Mouse (Mus musculus): ENCODE measurements around the gene Grik3. TPM values are rescaled to one million over a fixed set of nuclear protein-coding genes. Genes with fewer than 3 reads are reported as not detected.
"Not testable (repeated sequence)": the region's sequence is repeated elsewhere in the genome, so short reads cannot be mapped to it uniquely, and the experiment has no call there.

Gene Grik3
- polyA plus RNA-seq, 1 experiment from 2014 or later: not detected

GRCm38 (mm10) chr4:125607397-125608042 lies 117.0 kb downstream of the Grik3 start:
- Histone ChIP-seq H3K36me3 (ENCODE audit: inconsistent target) (no peaks in the 10 kb centered on the region), H3K79me2 (ENCODE audit: inconsistent target) (no peaks in the 10 kb centered on the region), H3K4me3 (ENCODE audit: inconsistent target) (no peak overlapping the region), H3K27ac (no peak overlapping the region)
- 65% methylated on average over 10 of the region's 10 CpGs for WGBS (ENCODE audit: missing documents)

GRCm38 (mm10) chr4:125608896-125609295 lies 118.4 kb downstream of the Grik3 start:
- H3K36me3 ChIP-seq (ENCODE audit: inconsistent target); H3K4me3 ChIP-seq (ENCODE audit: inconsistent target); H3K79me2 ChIP-seq (ENCODE audit: inconsistent target); H3K27ac ChIP-seq: not testable (repeated sequence)
- 68% methylated on average over 3 of the region's 4 CpGs for WGBS (ENCODE audit: missing documents)

- no peaks in the 10 kb centered on the region for H3K36me3 ChIP-seq (ENCODE audit: inconsistent target)
- H3K79me2 ChIP-seq (ENCODE audit: inconsistent target): no peaks in the 10 kb centered on the region
- H3K4me3 ChIP-seq (ENCODE audit: inconsistent target): no peak overlapping the region
- H3K27ac ChIP-seq: no peak overlapping the region
- WGBS (ENCODE audit: missing documents): 77% methylated on average over 21 of the region's 21 CpGs
Observed at GRCm38 (mm10) chr4:125609320-125610306, 119.1 kb downstream of the Grik3 start.

- WGBS (ENCODE audit: missing documents): 81% methylated on average over 14 of the region's 14 CpGs
- Histone ChIP-seq H3K4me3 (ENCODE audit: inconsistent target) (no peak overlapping the region), H3K36me3 (ENCODE audit: inconsistent target) (no peaks in the 10 kb centered on the region)
Observed at GRCm38 (mm10) chr4:125617851-125618250, 127.4 kb downstream of the Grik3 start.

GRCm38 (mm10) chr4:125618524-125619320 lies 128.2 kb downstream of the Grik3 start:
- no peaks in the 10 kb centered on the region for H3K79me2 ChIP-seq (ENCODE audit: inconsistent target)
- H3K36me3 ChIP-seq (ENCODE audit: inconsistent target): no peaks in the 10 kb centered on the region
- no peak overlapping the region for H3K27ac ChIP-seq
- no peak overlapping the region for H3K4me3 ChIP-seq (ENCODE audit: inconsistent target)
- 78% methylated on average over 8 of the region's 8 CpGs for WGBS (ENCODE audit: missing documents)

More at GRCm38 (mm10) chr4:125617851-125618250, 127.4 kb downstream of the Grik3 start:
- no peaks in the 10 kb centered on the region for H3K79me2 ChIP-seq (ENCODE audit: inconsistent target)
- H3K27ac ChIP-seq: no peak overlapping the region

- WGBS (ENCODE audit: missing documents): 89% methylated on average over 9 of the region's 9 CpGs
Observed at GRCm38 (mm10) chr4:125624885-125625678, 134.6 kb downstream of the Grik3 start.

GRCm38 (mm10) chr4:125629544-125629943 lies 139.0 kb downstream of the Grik3 start:
- Histone ChIP-seq H3K4me3 (ENCODE audit: inconsistent target) (no peak overlapping the region), H3K79me2 (ENCODE audit: inconsistent target) (no peaks in the 10 kb centered on the region), H3K27ac (no peak overlapping the region), H3K36me3 (ENCODE audit: inconsistent target) (no peaks in the 10 kb centered on the region)
- WGBS (ENCODE audit: missing documents): 93% methylated on average over 4 of the region's 4 CpGs

More at GRCm38 (mm10) chr4:125624885-125625678, 134.6 kb downstream of the Grik3 start:
- Histone ChIP-seq H3K4me3 (ENCODE audit: inconsistent target) (no peak overlapping the region), H3K27ac (no peak overlapping the region), H3K79me2 (ENCODE audit: inconsistent target) (no peaks in the 10 kb centered on the region), H3K36me3 (ENCODE audit: inconsistent target) (no peaks in the 10 kb centered on the region)

GRCm38 (mm10) chr4:125635037-125635436 lies 144.5 kb downstream of the Grik3 start:
- Histone ChIP-seq H3K79me2 (ENCODE audit: inconsistent target) (no peaks in the 10 kb centered on the region), H3K36me3 (ENCODE audit: inconsistent target) (no peaks in the 10 kb centered on the region), H3K4me3 (ENCODE audit: inconsistent target) (no peak overlapping the region), H3K27ac (no peak overlapping the region)
- WGBS (ENCODE audit: missing documents): 88% methylated on average over 11 of the region's 11 CpGs

GRCm38 (mm10) chr4:125636616-125637304 lies 146.3 kb downstream of the Grik3 start:
- Histone ChIP-seq H3K4me3 (ENCODE audit: inconsistent target) (no peak overlapping the region), H3K36me3 (ENCODE audit: inconsistent target) (no peaks in the 10 kb centered on the region), H3K27ac (no peak overlapping the region), H3K79me2 (ENCODE audit: inconsistent target) (no peaks in the 10 kb centered on the region)
- WGBS (ENCODE audit: missing documents): 89% methylated on average over 13 of the region's 13 CpGs

- 90% methylated on average over 13 of the region's 13 CpGs for WGBS (ENCODE audit: missing documents)
- no peaks in the 10 kb centered on the region for H3K79me2 ChIP-seq (ENCODE audit: inconsistent target)
- no peak overlapping the region for H3K4me3 ChIP-seq (ENCODE audit: inconsistent target)
- H3K36me3 ChIP-seq (ENCODE audit: inconsistent target): no peaks in the 10 kb centered on the region
- H3K27ac ChIP-seq: no peak overlapping the region
Observed at GRCm38 (mm10) chr4:125637364-125637763, 146.9 kb downstream of the Grik3 start.

- Histone ChIP-seq H3K4me3 (ENCODE audit: inconsistent target) (no peak overlapping the region), H3K36me3 (ENCODE audit: inconsistent target) (no peaks in the 10 kb centered on the region), H3K79me2 (ENCODE audit: inconsistent target) (no peaks in the 10 kb centered on the region), H3K27ac (no peak overlapping the region)
- WGBS (ENCODE audit: missing documents): 86% methylated on average over 9 of the region's 9 CpGs
Observed at GRCm38 (mm10) chr4:125640520-125640919, 150.0 kb downstream of the Grik3 start.

- no peaks in the 10 kb centered on the region for H3K79me2 ChIP-seq (ENCODE audit: inconsistent target)
- H3K36me3 ChIP-seq (ENCODE audit: inconsistent target): no peaks in the 10 kb centered on the region
- no peak overlapping the region for H3K27ac ChIP-seq
- WGBS (ENCODE audit: missing documents): 98% methylated on average over 15 of the region's 15 CpGs
- H3K4me3 ChIP-seq (ENCODE audit: inconsistent target): no peak overlapping the region
Observed at GRCm38 (mm10) chr4:125640921-125641663, 150.6 kb downstream of the Grik3 start.
